Mouse (Mus musculus) kidney, postnatal 0 days (tissue): ENCODE results near the gene Ncoa7. TPM values are rescaled to one million over a fixed set of nuclear protein-coding genes. Genes with fewer than 3 reads are reported as not detected.

Experiments used
- ATAC-seq: fragments of 200-750 bp; cut with Nextera tagmentation; replicated peaks from 2 replicates; pipeline ENCODE4 v1.8.0; 2017; ENCODE audit warnings: low read depth, moderate number of reproducible peaks, moderate TSS enrichment, moderate library complexity; ENCODE audit not compliant: low FRiP score
- DNase-seq: peaks from one replicate; pipeline ENCODE4 v3.0.0-alpha.2; 2016; ENCODE audit warnings: low spot score
- H3K27ac ChIP-seq: fragments of 300-500 bp; sonication (generic); 2 replicates; pipeline ENCODE4 v1.5.1; 2014; ENCODE audit warnings: mild to moderate bottlenecking
- H3K27me3 ChIP-seq: fragments of 300-500 bp; sonication (generic); 2 replicates; pipeline ENCODE4 v1.6.1; 2014; ENCODE audit warnings: low read length, mixed read lengths; ENCODE audit not compliant: insufficient read depth
- H3K36me3 ChIP-seq: fragments of 300-500 bp; sonication (generic); 2 replicates; pipeline ENCODE4 v1.6.1; 2014; ENCODE audit warnings: low read length, mixed read lengths; ENCODE audit not compliant: insufficient read depth
- H3K4me1 ChIP-seq: fragments of 300-500 bp; sonication (generic); replicated peaks from 2 replicates; pipeline ENCODE4 v1.6.1; 2014; ENCODE audit warnings: antibody characterized with exemption, low read length, mixed read lengths; ENCODE audit not compliant: insufficient read depth
- H3K4me2 ChIP-seq: fragments of 300-500 bp; sonication (generic); 2 replicates; pipeline ENCODE4 v1.6.1; 2014; ENCODE audit warnings: mild to moderate bottlenecking, low read length, moderate library complexity, mixed read lengths
- H3K4me3 ChIP-seq: fragments of 300-500 bp; sonication (generic); replicated peaks from 2 replicates; pipeline ENCODE4 v1.5.1; 2014; ENCODE audit warnings: low read depth, low read length
- H3K9ac ChIP-seq: fragments of 300-500 bp; sonication (generic); 2 replicates; pipeline ENCODE4 v1.6.1; 2014; ENCODE audit warnings: low read depth, low read length
- H3K9me3 ChIP-seq: fragments of 300-500 bp; sonication (generic); replicated peaks from 2 replicates; pipeline ENCODE4 v1.6.1; 2016; ENCODE audit warnings: low read length, inconsistent platforms, mixed read lengths
- CTCF ChIP-seq: IDR thresholded peaks from 2 replicates; pipeline ENCODE4 v1.5.1; 2016; ENCODE audit warnings: antibody characterized with exemption, low read depth, mild to moderate bottlenecking, moderate library complexity
- WGBS: fragments of 180-500 bp; shearing (Covaris S2); extraction: QIAGEN DNeasy Blood & Tissue Kit; methylation state at CpG from one replicate; pipeline ENCODE4 v1.1.7; 2014; 5-methylcytosine and 5-hydroxymethylcytosine counted together
- polyA plus RNA-seq: library from polyadenylated mRNA; unstranded; fragments of >200 nt; fragmentation: Nextera tagmentation; extraction: Ambion mirVana; gene quantifications from 2 replicates; pipeline ENCODE4 v1.2.1, GENCODE M21; 2015

The Ncoa7 gene
- polyA plus RNA-seq, 1 experiment from 2014 or later, result 19.6 TPM

DNA sequence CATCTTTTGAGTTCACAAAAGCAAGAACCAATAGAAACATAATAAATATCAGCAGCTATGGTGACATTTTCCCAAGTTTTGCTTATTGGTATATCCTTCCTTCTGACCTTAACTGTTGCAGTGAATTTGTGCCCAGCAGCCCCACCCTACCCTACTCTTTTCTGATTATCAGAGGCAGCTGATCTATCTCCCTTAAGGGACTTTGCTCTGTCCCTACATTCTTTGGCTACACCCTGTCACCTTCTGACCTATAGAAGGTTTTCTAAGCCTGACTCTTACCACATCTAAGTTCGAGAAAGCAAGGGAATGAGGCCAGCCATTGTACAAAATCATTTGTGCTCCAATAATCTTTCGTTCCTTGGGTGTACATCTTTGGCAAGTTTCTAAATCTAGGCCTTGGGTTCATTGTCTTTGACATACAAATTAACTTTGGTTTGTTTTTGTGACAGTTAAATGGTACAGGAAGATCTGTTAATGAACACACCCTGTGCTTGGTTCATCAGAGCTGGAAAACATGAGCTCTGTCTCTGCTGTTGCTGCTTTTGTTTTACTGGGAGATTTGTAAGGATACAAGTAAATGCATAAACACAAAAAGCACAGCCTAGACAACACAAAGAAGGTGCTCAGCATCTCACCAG is 69.9 kb downstream of the Ncoa7 start:
- Histone ChIP-seq H3K4me1 (no peaks in the 10 kb centered on the region), H3K27me3 (no peaks in the 10 kb centered on the region), H3K27ac (no peak overlapping the region), H3K4me3 (no peak overlapping the region), H3K4me2 (no peak overlapping the region), H3K9me3 (no peaks in the 10 kb centered on the region), H3K36me3 (no peaks in the 10 kb centered on the region), H3K9ac (no peak overlapping the region)
- DNase-seq, result no peak
- TF ChIP-seq CTCF, result no peak
- no peak for ATAC-seq
- 65% methylated on average over 2 of the region's 2 CpGs for WGBS

DNA sequence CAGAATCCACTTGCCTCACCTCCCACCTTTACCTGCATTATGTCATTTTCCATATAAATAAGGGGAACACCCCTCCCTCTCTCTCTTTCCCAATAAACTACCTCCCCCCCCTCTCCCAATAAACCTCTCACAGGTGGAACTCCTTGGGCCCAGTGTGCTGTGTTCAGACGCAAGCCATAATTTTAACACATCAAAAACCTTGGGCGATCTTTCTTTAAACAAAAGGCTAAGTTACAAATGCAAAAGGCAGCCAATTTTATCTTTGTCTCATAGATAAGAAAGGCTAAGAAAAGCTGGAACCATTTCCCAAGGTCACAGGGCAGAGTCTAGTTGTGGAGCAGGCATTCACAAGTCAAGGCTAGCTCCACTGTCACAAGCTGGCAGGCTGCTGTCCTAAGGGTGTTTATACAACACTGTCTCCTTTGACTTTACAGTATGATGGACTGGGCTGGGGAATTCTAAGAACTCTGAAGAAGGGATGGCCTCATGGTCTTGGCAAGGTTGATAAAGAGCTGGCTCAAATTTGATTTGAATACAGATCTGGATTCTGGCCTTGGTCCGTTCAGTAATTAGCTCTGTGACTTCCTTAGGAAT is 71.7 kb downstream of the Ncoa7 start:
- Histone ChIP-seq H3K9me3 (no peaks in the 10 kb centered on the region), H3K4me3 (no peak overlapping the region), H3K4me1 (no peaks in the 10 kb centered on the region), H3K36me3 (no peaks in the 10 kb centered on the region), H3K9ac (no peak overlapping the region), H3K27me3 (no peaks in the 10 kb centered on the region), H3K27ac (no peak overlapping the region), H3K4me2 (no peak overlapping the region)
- 83% methylated on average over 3 of the region's 3 CpGs for WGBS
- ATAC-seq, result no peak
- no peak for TF ChIP-seq CTCF
- no peak for DNase-seq

DNA sequence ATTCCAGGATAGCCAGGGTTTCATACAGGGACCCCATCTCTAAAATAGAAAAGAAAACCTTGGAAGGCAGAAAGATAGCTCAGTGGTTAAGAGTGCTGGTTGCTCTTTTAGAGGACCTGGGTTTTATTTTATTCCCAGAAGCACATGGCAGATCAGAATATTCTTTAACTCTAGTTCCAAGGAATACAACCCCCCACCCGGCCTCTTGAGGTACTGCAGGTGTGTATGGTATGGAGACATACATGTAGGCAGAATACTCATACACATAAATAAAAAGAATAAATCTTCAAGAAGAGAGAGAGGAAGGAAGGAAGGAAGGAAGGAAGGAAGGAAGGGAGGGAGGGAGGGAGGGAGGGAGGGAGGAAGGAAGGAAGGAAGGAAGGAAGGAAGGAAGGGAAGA is 72.3 kb downstream of the Ncoa7 start:
- Histone ChIP-seq H3K27ac (no peak overlapping the region), H3K4me3 (no peak overlapping the region), H3K36me3 (no peaks in the 10 kb centered on the region), H3K4me2 (no peak overlapping the region), H3K27me3 (no peaks in the 10 kb centered on the region), H3K9ac (no peak overlapping the region), H3K9me3 (no peaks in the 10 kb centered on the region), H3K4me1 (no peaks in the 10 kb centered on the region)
- WGBS, result 88% methylated on average over 1 of the region's 1 CpGs
- DNase-seq (no peak), ATAC-seq (no peak)
- TF ChIP-seq CTCF, result no peak

DNA sequence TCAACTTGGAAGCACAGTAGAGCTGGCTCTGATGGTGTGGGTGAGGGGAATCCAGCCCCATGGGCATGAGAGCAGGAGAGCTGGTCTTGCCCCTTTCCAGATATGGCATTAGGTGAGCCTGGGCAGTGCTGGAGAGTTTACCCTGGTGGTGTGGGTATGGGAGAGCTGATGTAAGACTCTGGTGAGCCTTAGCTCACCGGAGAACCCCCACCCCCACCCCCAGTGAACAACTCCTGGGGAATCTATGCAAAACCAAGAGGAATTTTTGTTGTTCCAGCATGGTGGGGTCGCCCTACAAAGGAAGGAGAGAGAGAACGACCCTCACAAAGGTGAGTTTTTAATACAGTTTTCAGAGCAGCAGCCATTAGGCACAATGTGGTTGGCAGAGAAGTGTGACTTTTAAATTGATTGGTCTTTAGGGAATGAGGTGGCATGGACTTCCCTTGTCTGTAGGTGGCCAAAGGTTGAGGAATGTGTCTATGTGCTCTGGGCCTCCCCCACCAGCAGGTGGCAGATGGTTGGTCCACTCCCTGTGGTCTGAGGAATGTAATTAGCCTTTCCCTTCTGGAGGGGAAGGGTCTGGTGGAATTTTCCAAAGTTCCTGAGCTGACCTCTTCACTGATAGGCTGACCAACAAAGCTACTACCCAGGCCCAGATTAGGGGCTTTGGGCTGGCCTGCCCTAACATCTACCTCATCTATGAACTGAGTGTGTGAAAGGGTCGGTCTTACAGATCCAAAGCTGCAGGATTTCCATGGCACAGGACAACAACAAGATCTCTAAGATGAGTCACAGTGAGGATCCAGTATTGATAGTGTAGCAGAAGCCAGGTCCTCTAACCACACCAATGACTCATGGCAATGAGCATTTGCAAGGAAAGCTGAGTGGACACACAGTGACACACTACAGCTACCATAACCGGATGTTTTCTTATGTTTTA is 73.7 kb downstream of the Ncoa7 start:
- H3K9me3 ChIP-seq, result no peaks in the 10 kb centered on the region
- no peaks in the 10 kb centered on the region for H3K27me3 ChIP-seq
- no peak overlapping the region for H3K27ac ChIP-seq
- 86% methylated on average over 5 of the region's 5 CpGs for WGBS
- H3K4me1 ChIP-seq, result no peaks in the 10 kb centered on the region
- no peak overlapping the region for H3K4me3 ChIP-seq
- H3K9ac ChIP-seq, result no peak overlapping the region
- H3K4me2 ChIP-seq, result no peak overlapping the region
- no peaks in the 10 kb centered on the region for H3K36me3 ChIP-seq
- ATAC-seq, result no peak; the same call in 1 of the 2 replicates
- no peak for DNase-seq
- peak; percentile 60 for TF ChIP-seq CTCF

DNA sequence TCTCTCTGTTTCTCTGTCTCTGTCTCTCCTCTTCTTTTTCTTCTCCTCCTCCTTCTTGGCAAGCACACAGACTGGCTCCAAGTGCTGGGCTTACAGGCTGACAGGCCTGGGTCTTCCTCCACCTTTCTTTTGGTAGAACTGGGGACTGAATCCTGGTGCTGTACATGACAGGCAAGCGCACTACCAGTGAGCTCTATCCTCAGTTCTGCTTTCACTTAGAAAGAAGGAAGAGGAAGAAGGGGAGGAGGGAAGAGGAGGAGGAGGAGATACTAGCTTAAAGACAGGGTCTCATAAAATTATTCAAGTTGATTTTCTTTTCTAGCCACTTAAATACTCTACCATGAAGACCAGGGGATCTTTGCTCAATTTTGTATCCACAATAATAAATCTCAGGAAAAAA is 80.1 kb downstream of the Ncoa7 start:
- TF ChIP-seq CTCF, result no peak
- Histone ChIP-seq H3K27me3 (no peaks in the 10 kb centered on the region), H3K27ac (no peak overlapping the region), H3K9me3 (no peaks in the 10 kb centered on the region), H3K4me1 (no peaks in the 10 kb centered on the region), H3K4me2 (no peak overlapping the region), H3K9ac (no peak overlapping the region), H3K36me3 (0 out of 2 replicates have a peak, but pooled peaks cover 3% of the 10 kb centered on the region), H3K4me3 (no peak overlapping the region)
- WGBS, result 100% methylated on average over 1 of the region's 1 CpGs
- DNase-seq (no peak), ATAC-seq (no peak)

DNA sequence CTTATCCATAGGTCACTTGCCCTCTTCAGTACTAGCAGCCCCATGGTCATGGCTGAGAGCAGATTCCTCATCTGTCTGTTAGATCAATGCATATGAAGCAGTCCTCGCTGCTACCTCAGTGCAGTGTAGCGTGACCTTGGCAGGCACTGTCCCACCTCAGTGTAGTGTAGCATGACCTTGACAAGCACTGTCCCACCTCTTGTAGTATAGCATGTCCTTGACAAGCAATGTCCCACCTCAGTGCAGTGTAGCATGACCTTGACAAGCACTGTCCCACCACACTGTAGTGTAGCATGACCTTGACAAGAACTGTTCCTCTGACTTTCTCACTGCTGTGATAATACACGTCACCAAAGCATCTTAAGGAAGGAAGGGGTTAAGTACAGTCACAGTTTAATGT is 82.6 kb downstream of the Ncoa7 start:
- 82% methylated on average over 3 of the region's 3 CpGs for whole genome bisulfite sequencing
- H3K9me3 ChIP-seq, result no peaks in the 10 kb centered on the region
- H3K27ac ChIP-seq, result no peak overlapping the region
- H3K4me1 ChIP-seq, result no peaks in the 10 kb centered on the region
- no peak overlapping the region for H3K4me3 ChIP-seq
- ATAC-seq (peak; percentile 48; the same call in 1 of the 2 replicates), DNase-seq (no peak)
- H3K36me3 ChIP-seq, result 0 out of 2 replicates have a peak, but pooled peaks cover 3% of the 10 kb centered on the region
- no peak overlapping the region for H3K9ac ChIP-seq
- no peaks in the 10 kb centered on the region for H3K27me3 ChIP-seq
- no peak overlapping the region for H3K4me2 ChIP-seq
- no peak for TF ChIP-seq CTCF
